Mouse (Mus musculus): ENCODE measurements around the gene Fstl3. TPM values are rescaled to one million over a fixed set of nuclear protein-coding genes. Genes with fewer than 3 reads are reported as not detected.

Gene Fstl3
- polyA plus RNA-seq, 1 experiment: 1.1 TPM

DNA sequence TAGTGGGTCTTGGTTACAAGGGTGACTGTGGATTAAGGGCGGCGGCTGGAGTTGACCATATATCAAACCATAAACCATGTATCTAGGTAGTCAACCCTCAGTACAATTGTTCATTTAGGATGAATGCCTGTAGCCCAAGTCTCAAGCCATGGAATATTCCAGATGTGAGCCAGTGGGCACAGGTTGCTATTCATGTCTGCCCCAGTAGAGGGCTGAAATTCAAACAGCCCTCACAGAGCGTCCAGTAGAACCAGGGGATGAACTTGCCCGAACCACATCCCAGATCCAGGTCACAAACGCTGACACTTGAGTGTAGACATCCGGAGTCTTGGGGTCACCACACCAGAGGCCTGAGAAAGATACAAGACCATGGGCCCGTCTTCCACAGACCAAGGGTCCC is 6.0 kb downstream of the Fstl3 start:
- Histone ChIP-seq H3K27ac (ENCODE audit: insufficient read depth, low read depth, low read length) (no peak overlapping the region), H3K4me3 (ENCODE audit: insufficient read depth, low read length) (no peak overlapping the region), H3K4me1 (ENCODE audit: control insufficient read depth, insufficient read depth, low read length) (peaks cover 5% of the 10 kb centered on the region)
- TF ChIP-seq POLR2A (IDR thresholded peaks at IDR 0.05; ENCODE audit: borderline replicate concordance, low read depth, low read length): no peak
- no peak for TF ChIP-seq CTCF (IDR thresholded peaks at IDR 0.05; ENCODE audit: low read depth, low read length)

DNA sequence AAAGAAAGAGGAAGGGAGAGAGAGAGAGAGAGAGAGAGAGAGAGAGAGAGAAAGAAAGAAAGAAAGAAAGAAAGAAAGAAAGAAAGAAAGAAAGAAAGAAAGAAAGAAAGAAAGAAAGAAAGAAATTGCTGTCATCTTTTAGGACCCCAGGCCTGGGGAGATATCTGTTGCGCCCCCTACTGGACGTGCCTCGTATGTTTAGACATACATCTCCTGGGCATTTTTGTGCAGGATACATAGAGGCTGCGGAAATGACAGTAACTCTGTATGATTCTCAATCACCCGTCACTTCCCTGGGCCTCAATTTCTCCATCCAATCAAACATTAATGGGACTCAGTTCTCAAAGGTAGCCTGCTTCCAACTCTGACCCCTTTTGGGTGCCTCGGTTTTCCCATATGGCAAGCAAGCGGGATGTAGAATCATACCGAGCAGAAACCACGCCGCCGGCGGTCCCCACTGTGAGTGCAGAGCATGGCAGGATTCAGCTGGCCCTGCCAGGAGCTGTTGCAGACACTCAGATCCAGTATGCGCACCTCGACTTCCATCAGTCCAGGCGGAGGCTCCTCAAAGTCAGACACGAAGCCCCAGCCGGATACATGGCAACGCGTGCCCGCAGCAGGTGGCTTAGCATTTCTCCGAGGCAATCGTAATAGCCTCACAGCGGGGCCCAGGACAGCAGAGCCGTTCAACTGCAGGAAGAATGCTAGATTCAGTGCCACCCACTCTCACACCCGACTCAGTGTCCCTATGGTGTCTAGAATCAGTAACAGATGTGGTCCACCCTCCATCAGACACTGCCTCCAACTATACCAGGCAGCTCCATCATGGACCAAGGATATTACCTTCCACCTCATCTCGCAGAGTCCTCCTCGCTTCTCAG is 7.1 kb downstream of the Fstl3 start:
- TF ChIP-seq CTCF (IDR thresholded peaks at IDR 0.05; ENCODE audit: low read depth, low read length) (peak; percentile 20; the same call in 1 of the 2 replicates), POLR2A (IDR thresholded peaks at IDR 0.05; ENCODE audit: borderline replicate concordance, low read depth, low read length) (no peak)

DNA sequence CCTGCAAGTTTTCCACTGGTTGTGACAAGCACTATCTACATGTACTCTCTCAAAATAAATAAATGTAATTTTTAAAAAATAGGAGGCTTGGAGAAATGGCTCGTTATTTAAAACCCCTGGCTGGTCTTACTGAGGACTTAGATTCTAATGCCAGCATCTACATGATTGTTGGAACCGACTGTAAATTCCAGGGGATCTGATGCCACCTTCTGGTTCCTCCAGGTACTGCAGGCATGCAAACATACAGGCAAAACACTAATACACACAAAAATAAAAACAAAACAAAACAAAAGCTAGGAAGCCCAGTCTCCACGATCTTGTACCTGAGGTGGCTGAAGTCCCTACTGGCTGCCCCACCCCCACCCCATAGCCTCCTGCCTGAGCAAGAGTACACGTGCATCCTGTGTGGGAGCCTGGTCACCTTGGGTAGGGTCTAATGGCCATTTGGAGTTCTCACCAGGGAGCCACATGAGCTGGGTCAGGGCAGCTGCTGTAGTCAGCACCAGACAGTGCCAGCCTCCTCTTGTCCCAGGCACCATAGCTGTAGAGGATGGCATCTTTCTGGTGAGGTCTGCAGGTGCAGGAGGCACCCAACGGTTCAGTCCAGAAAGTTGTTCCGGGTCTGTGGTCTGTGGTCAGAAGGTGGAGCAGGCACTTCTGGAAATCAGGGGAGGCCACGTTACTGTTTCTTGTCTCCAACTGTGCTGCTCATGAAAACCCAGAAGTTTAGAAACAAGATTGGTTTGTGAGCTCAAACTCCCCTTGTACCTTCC is 11.5 kb downstream of the Fstl3 start:
- H3K4me3 ChIP-seq (ENCODE audit: insufficient read depth, low read length): no peak overlapping the region
- no peak for TF ChIP-seq POLR2A (IDR thresholded peaks at IDR 0.05; ENCODE audit: borderline replicate concordance, low read depth, low read length)
- TF ChIP-seq CTCF (IDR thresholded peaks at IDR 0.05; ENCODE audit: low read depth, low read length): peak; percentile 28; the same call in 1 of the 2 replicates
- H3K27ac ChIP-seq (ENCODE audit: insufficient read depth, low read depth, low read length): no peak overlapping the region
- H3K4me1 ChIP-seq (ENCODE audit: control insufficient read depth, insufficient read depth, low read length): no peaks in the 10 kb centered on the region

More for the DNA sequence above, 7.1 kb downstream of the Fstl3 start:
- Histone ChIP-seq H3K27ac (ENCODE audit: insufficient read depth, low read depth, low read length) (no peak overlapping the region), H3K4me3 (ENCODE audit: insufficient read depth, low read length) (no peak overlapping the region), H3K4me1 (ENCODE audit: control insufficient read depth, insufficient read depth, low read length) (peaks cover 5% of the 10 kb centered on the region)

DNA sequence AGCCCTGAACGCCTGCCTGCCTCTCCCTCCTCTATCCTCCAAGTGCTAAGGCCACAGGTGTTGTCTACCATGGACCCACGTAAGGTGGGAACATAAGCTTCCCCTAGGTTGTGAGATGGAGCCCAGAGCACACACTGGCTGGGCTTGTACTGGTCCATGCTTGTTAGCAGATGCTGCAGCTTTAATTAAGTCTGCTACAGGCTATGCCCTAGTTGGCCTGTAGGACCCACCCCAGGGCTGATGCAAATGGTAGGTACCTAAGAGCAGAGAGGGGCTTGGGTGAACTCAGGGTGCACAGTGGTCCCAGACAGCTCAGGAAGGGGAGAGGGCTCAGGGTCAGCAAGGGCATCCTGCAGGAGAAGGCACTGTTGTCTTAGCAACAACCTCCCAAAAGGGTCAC is 12.5 kb downstream of the Fstl3 start:
- Histone ChIP-seq H3K4me3 (ENCODE audit: insufficient read depth, low read length) (no peak overlapping the region), H3K27ac (ENCODE audit: insufficient read depth, low read depth, low read length) (no peak overlapping the region), H3K4me1 (ENCODE audit: control insufficient read depth, insufficient read depth, low read length) (no peaks in the 10 kb centered on the region)
- TF ChIP-seq POLR2A (IDR thresholded peaks at IDR 0.05; ENCODE audit: borderline replicate concordance, low read depth, low read length) (no peak), CTCF (IDR thresholded peaks at IDR 0.05; ENCODE audit: low read depth, low read length) (no peak)

DNA sequence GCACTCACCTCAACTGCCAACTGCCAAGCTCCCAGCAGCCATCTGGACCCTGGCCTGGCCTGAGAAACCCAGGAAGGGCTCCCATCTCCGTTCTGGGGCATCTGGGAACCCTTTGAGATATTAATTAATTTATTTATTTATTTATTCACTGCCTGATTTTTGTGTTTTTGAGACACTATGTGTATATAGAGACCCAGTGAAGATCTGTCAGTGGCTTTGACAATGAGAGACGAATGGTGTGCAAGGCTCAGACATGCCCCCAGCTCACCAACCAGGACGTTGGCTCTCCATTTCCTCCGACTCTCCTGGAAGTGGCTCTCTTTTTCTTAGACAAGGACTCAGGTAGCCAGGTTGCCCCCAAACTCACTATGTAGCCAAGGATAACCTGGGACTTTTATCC is 13.8 kb downstream of the Fstl3 start, which contains the start of gene Prss57:
Prss57 (minus strand) TSS at position 101 of the 400 bp plus-strand sequence.
- no peaks in the 10 kb centered on the region for H3K4me1 ChIP-seq (ENCODE audit: control insufficient read depth, insufficient read depth, low read length)
- no peak within 1 kb of the TSS for H3K4me3 ChIP-seq (ENCODE audit: insufficient read depth, low read length)
- no peak within 1 kb of the TSS for H3K27ac ChIP-seq (ENCODE audit: insufficient read depth, low read depth, low read length)
- TF ChIP-seq CTCF (IDR thresholded peaks at IDR 0.05; ENCODE audit: low read depth, low read length) (no peak), POLR2A (IDR thresholded peaks at IDR 0.05; ENCODE audit: borderline replicate concordance, low read depth, low read length) (no peak)

DNA sequence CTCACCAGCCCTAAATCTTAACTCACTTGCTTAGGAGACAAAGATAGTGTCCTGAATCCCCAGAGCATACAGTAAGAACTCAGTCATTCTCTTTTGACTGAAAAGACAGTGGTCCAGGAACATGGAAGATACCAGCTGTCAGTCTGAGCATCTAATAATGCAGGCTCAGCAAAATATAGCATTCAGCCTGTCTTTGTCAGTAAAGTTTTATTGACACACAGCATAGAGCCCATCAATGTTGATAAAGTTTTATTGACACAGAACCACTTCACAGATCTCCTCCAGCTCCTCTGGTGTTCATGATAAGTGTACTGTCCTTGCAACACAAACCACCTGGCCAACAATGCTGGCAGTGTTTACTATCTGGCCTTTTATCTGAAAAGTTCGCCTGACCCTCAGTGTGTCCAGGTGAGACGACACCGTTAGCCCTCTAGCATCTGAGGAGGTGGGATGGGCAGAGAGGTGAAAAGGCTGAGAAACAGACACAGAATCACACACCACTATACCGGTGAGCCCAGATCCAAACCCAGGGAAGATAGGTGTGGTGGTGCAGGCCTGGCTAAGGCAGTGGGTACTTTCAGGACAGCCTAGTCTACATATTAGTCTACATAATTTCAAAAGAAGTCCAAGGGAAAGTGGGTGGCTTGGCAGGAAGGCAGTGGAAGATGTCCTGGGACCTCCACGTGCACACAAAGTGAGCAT is 15.4 kb downstream of the Fstl3 start:
- TF ChIP-seq POLR2A (IDR thresholded peaks at IDR 0.05; ENCODE audit: borderline replicate concordance, low read depth, low read length) (no peak), CTCF (IDR thresholded peaks at IDR 0.05; ENCODE audit: low read depth, low read length) (no peak)
- no peak overlapping the region for H3K4me3 ChIP-seq (ENCODE audit: insufficient read depth, low read length)
- H3K27ac ChIP-seq (ENCODE audit: insufficient read depth, low read depth, low read length): no peak overlapping the region
- H3K4me1 ChIP-seq (ENCODE audit: control insufficient read depth, insufficient read depth, low read length): no peaks in the 10 kb centered on the region

DNA sequence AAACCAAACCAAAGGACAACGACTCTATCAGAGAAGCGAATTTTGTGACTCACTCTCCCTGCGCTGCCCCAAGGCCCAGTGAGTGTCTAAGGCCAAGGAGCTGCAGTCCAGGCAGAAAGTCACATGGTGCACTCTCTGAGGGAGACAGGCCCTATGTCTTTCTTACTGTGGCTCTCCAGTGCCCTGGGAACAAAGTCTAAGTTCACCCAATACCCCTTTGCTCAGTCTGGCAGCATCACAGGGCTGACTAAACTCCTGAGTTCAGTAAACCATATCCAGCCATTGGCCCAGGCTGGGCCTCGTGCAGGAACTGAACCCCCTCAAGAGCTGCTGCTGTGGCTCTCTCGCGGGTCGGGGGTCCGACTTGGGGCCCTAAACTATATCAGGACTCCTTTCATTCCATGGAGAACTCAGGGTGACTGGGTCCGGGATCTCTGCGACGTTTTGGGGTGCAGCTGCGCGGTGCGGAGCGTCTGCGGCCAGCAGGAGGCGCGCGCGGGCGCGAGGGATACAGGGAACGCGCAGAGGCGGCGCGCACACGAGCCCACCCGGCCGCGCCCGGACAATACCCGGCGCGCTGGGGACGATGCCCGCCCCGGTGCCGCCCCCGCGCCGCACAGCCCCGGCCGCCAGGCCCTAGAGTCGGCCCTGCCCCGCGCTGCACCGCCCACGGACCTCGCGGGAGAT is 16.1 kb downstream of the Fstl3 start, which contains the start of gene Palm:
Palm (plus strand) TSS at position 522 of the 687 bp plus-strand sequence.
- H3K4me3 ChIP-seq (ENCODE audit: insufficient read depth, low read length): peak within 1 kb of the TSS; percentile 66
- H3K4me1 ChIP-seq (ENCODE audit: control insufficient read depth, insufficient read depth, low read length): no peaks in the 10 kb centered on the region
- TF ChIP-seq CTCF (IDR thresholded peaks at IDR 0.05; ENCODE audit: low read depth, low read length) (peak; percentile 64), POLR2A (IDR thresholded peaks at IDR 0.05; ENCODE audit: borderline replicate concordance, low read depth, low read length) (no peak)
- H3K27ac ChIP-seq (ENCODE audit: insufficient read depth, low read depth, low read length): no peak within 1 kb of the TSS

DNA sequence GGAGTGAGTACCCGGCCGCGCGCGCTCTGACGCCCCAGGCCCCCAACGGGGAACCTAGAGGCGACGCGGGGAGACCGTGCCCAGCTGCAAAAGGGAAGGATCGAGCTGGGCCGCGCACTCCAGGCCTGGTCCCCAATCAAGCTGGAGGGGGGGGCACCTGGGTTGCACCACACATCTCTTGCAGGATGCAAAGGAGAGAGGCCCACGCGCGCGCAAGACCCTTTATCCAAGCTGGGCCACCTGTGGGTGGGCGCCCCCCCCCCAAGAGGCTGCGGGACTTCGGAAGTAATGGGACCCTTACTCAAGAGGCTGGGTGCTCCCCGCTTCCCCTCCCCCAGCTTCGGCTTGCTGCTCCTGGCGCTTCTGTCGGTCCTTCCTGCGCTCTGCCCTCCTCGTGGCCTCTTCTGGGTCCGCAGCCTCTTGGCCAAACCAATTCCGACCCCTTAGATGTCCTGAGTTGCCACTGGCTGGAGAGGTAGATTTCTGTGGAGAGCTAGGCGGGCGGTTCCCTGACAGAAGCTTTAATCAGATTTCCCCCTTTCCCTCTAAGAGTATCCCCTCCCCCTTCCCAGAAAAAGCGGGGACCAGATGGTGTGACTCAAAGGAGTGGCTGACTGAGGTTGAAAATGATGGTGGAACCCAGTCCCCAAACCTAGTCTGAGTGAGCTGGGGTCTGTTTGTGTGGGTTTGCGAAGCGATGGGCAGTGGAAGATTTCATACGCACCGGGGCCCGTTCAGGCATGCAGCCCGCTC is 16.8 kb downstream of the Fstl3 start:
- Histone ChIP-seq H3K4me1 (ENCODE audit: control insufficient read depth, insufficient read depth, low read length) (peaks cover 2% of the 10 kb centered on the region; the same call in 1 of the 2 replicates), H3K4me3 (ENCODE audit: insufficient read depth, low read length) (peak overlapping the region; percentile 66), H3K27ac (ENCODE audit: insufficient read depth, low read depth, low read length) (no peak overlapping the region)
- TF ChIP-seq CTCF (IDR thresholded peaks at IDR 0.05; ENCODE audit: low read depth, low read length) (no peak), POLR2A (IDR thresholded peaks at IDR 0.05; ENCODE audit: borderline replicate concordance, low read depth, low read length) (no peak)
